Mouse (Mus musculus) hematopoietic stem cell, adult 5-6 weeks (primary cell): ENCODE data around the gene Morc3. TPM values are rescaled to one million over a fixed set of nuclear protein-coding genes. Genes with fewer than 3 reads are reported as not detected.
A peak's percentile ranks its signal among the peaks of the same experiment; 100 is the strongest.

Experiments used
- ATAC-seq, 2 experiments: fragments of 125-278 bp in 1 of 2; replicated peaks in 1 of 2; 2 replicates each; pipeline ENCODE4 v1.8.0; 2016 to 2017; ENCODE audit warnings: inconsistent platforms in 2 of 2, mild to moderate bottlenecking in 2 of 2, moderate number of reproducible peaks in 2 of 2, low read depth in 1 of 2, moderate TSS enrichment in 1 of 2; ENCODE audit not compliant: low FRiP score in 2 of 2, poor library complexity in 2 of 2, severe bottlenecking in 2 of 2, insufficient read depth in 1 of 2, low TSS enrichment in 1 of 2
- total RNA-seq: library from RNA; stranded (forward); fragments of 172-1452, 232-1000 nt; gene quantifications from 2 replicates; pipeline ENCODE4 v1.2.3, GENCODE M21; 2017

Gene Morc3
- total RNA-seq, 1 experiment from 2014 or later: 204 TPM

GRCm38 (mm10) chr16:93908196-93908595, 76.3 kb downstream of the Morc3 start:
- no peak for ATAC-seq

- no peak for ATAC-seq
Observed at GRCm38 (mm10) chr16:93909936-93910335, 78.0 kb downstream of the Morc3 start.

GRCm38 (mm10) chr16:93910735-93911665, 79.1 kb downstream of the Morc3 start:
- ATAC-seq: no peak

- ATAC-seq: no peak
Observed at GRCm38 (mm10) chr16:93912158-93912557, 80.2 kb downstream of the Morc3 start.

GRCm38 (mm10) chr16:93912808-93913207, 80.9 kb downstream of the Morc3 start:
- no peak for ATAC-seq

GRCm38 (mm10) chr16:93913881-93914576, 82.1 kb downstream of the Morc3 start:
- peak; percentile 46 to 79; a peak in 3 of 4 replicates for ATAC-seq

GRCm38 (mm10) chr16:93915338-93915849, 83.5 kb downstream of the Morc3 start:
- no peak for ATAC-seq

- ATAC-seq: peak; percentile 80
Observed at GRCm38 (mm10) chr16:93917712-93918678, 86.1 kb downstream of the Morc3 start.

GRCm38 (mm10) chr16:93918679-93919060, 86.7 kb downstream of the Morc3 start:
- no peak for ATAC-seq

GRCm38 (mm10) chr16:93919189-93919588, 87.3 kb downstream of the Morc3 start:
- no peak for ATAC-seq

- ATAC-seq: no peak
Observed at GRCm38 (mm10) chr16:93920673-93921072, 88.8 kb downstream of the Morc3 start.

GRCm38 (mm10) chr16:93922835-93923389, 91.0 kb downstream of the Morc3 start:
- ATAC-seq: no peak

- ATAC-seq: no peak
Observed at GRCm38 (mm10) chr16:93923788-93924187, 91.9 kb downstream of the Morc3 start.

Other genes starting within 250 kb of the Morc3 start
- 9.6 and 13.3 TPM in 2 replicates for gene Setd4, start 228.1 kb upstream of the Morc3 start, total RNA-seq
- 24.1 and 33.0 TPM in 2 replicates for gene Cbr1, start 226.3 kb upstream of the Morc3 start, total RNA-seq
- gene Gm5678, start 204.0 kb upstream of the Morc3 start, total RNA-seq: not detected in 2 replicates
- 0.38 TPM in 1 of 2 replicates, not detected in the other for gene Cbr3, start 148.9 kb upstream of the Morc3 start, total RNA-seq
- gene Dop1b, start 120.2 kb upstream of the Morc3 start, total RNA-seq: 11.2 and 13.4 TPM in 2 replicates
- gene Chaf1b, start 51.8 kb downstream of the Morc3 start, total RNA-seq: 73.0 and 76.6 TPM in 2 replicates
- gene Cldn14, start 176.7 kb downstream of the Morc3 start, total RNA-seq: not detected in 2 replicates